Mouse (Mus musculus) bone marrow macrophage, adult 2 months (primary cell): ENCODE data around the gene Brd3. TPM values are rescaled to one million over a fixed set of nuclear protein-coding genes. Genes with fewer than 3 reads are reported as not detected.
A peak's percentile ranks its signal among the peaks of the same experiment; 100 is the strongest.
"Not testable (repeated sequence)": the region's sequence is repeated elsewhere in the genome, so short reads cannot be mapped to it uniquely, and the experiment has no call there.

ENCODE experiments used
- H3K27ac ChIP-seq: 2 replicates; pipeline ENCODE4 v1.5.1; 2012; ENCODE audit warnings: low read depth, low read length; ENCODE audit not compliant: insufficient read depth
- H3K4me1 ChIP-seq: 2 replicates; pipeline ENCODE4 v1.6.1; 2012; ENCODE audit warnings: low read length; ENCODE audit not compliant: control insufficient read depth, insufficient read depth
- H3K4me3 ChIP-seq: 2 replicates; pipeline ENCODE4 v1.5.1; 2012; ENCODE audit warnings: mild to moderate bottlenecking, low read length, moderate library complexity; ENCODE audit not compliant: insufficient read depth
- CTCF ChIP-seq: IDR thresholded peaks from 2 replicates; pipeline ENCODE4 v1.5.1; 2012; ENCODE audit warnings: low read depth, mild to moderate bottlenecking, low read length, moderate library complexity
- POLR2A ChIP-seq: IDR thresholded peaks from 2 replicates; pipeline ENCODE4 v1.6.1; 2012; ENCODE audit warnings: mild to moderate bottlenecking, low read depth, low read length, borderline replicate concordance
- polyA plus RNA-seq: library from polyadenylated mRNA; stranded (reverse); fragments of >200 nt; gene quantifications from 2 replicates; pipeline ENCODE4 v1.2.4, GENCODE M21; 2012; ENCODE audit not compliant: missing spikeins, insufficient read depth, insufficient read length

The Brd3 gene
- polyA plus RNA-seq, 1 experiment, result 29.1 TPM

GRCm38 (mm10) chr2:27513861-27514260 is 6.4 kb upstream of the Brd3 start:
- peak overlapping the region; percentile 97 for H3K4me3 ChIP-seq
- H3K27ac ChIP-seq, result peak overlapping the region; percentile 91
- TF ChIP-seq POLR2A (no peak), CTCF (no peak)
- peaks cover 19% of the 10 kb centered on the region for H3K4me1 ChIP-seq

- no peak overlapping the region for H3K27ac ChIP-seq
- H3K4me1 ChIP-seq, result peaks cover 19% of the 10 kb centered on the region
- no peak for TF ChIP-seq CTCF
- no peak for TF ChIP-seq POLR2A
- H3K4me3 ChIP-seq, result no peak overlapping the region
Measured at GRCm38 (mm10) chr2:27512909-27513308, 5.4 kb upstream of the Brd3 start.

- TF ChIP-seq POLR2A (no peak), CTCF (no peak)
- no peak overlapping the region for H3K27ac ChIP-seq
- H3K4me1 ChIP-seq, result peaks cover 22% of the 10 kb centered on the region
- H3K4me3 ChIP-seq, result no peak overlapping the region
Measured at GRCm38 (mm10) chr2:27510706-27511105, 3.2 kb upstream of the Brd3 start.

- H3K27ac ChIP-seq, H3K4me3 ChIP-seq: not testable (repeated sequence)
- peaks cover 34% of the 10 kb centered on the region for H3K4me1 ChIP-seq
Measured at GRCm38 (mm10) chr2:27506658-27507057, 804 bp downstream of the Brd3 start.

GRCm38 (mm10) chr2:27505539-27505938 is 1.9 kb downstream of the Brd3 start:
- peak overlapping the region; percentile 93; the same call in 1 of the 2 replicates for H3K27ac ChIP-seq
- no peak overlapping the region for H3K4me3 ChIP-seq
- peaks cover 34% of the 10 kb centered on the region for H3K4me1 ChIP-seq
- TF ChIP-seq POLR2A (no peak), CTCF (no peak)

GRCm38 (mm10) chr2:27504113-27504885 is 3.2 kb downstream of the Brd3 start:
- TF ChIP-seq CTCF, result no peak
- no peak for TF ChIP-seq POLR2A
- H3K4me1 ChIP-seq, result peaks cover 34% of the 10 kb centered on the region
- H3K4me3 ChIP-seq, result 0 out of 2 replicates have a peak overlapping the region, but pooled peaks have one; percentile 6
- peak overlapping the region; percentile 93 for H3K27ac ChIP-seq

GRCm38 (mm10) chr2:27496391-27497028 is 11.0 kb downstream of the Brd3 start:
- TF ChIP-seq POLR2A (no peak), CTCF (no peak)
- Histone ChIP-seq H3K4me3 (no peak overlapping the region), H3K27ac (no peak overlapping the region), H3K4me1 (no peaks in the 10 kb centered on the region)

GRCm38 (mm10) chr2:27493971-27494370 is 13.5 kb downstream of the Brd3 start:
- TF ChIP-seq CTCF (no peak), POLR2A (no peak)
- Histone ChIP-seq H3K4me3 (no peak overlapping the region), H3K27ac (no peak overlapping the region), H3K4me1 (no peaks in the 10 kb centered on the region)

GRCm38 (mm10) chr2:27490939-27491338 is 16.5 kb downstream of the Brd3 start:
- Histone ChIP-seq H3K4me3 (no peak overlapping the region), H3K4me1 (no peaks in the 10 kb centered on the region), H3K27ac (no peak overlapping the region)
- TF ChIP-seq POLR2A (no peak), CTCF (no peak)

- TF ChIP-seq POLR2A (no peak), CTCF (no peak)
- Histone ChIP-seq H3K4me3 (no peak overlapping the region), H3K27ac (no peak overlapping the region), H3K4me1 (peaks cover 3% of the 10 kb centered on the region; the same call in 1 of the 2 replicates)
Measured at GRCm38 (mm10) chr2:27488362-27488761, 19.1 kb downstream of the Brd3 start.
